Comparison of ENCODE assay signal across 8 mouse cellular contexts in the genomic region with DNA sequence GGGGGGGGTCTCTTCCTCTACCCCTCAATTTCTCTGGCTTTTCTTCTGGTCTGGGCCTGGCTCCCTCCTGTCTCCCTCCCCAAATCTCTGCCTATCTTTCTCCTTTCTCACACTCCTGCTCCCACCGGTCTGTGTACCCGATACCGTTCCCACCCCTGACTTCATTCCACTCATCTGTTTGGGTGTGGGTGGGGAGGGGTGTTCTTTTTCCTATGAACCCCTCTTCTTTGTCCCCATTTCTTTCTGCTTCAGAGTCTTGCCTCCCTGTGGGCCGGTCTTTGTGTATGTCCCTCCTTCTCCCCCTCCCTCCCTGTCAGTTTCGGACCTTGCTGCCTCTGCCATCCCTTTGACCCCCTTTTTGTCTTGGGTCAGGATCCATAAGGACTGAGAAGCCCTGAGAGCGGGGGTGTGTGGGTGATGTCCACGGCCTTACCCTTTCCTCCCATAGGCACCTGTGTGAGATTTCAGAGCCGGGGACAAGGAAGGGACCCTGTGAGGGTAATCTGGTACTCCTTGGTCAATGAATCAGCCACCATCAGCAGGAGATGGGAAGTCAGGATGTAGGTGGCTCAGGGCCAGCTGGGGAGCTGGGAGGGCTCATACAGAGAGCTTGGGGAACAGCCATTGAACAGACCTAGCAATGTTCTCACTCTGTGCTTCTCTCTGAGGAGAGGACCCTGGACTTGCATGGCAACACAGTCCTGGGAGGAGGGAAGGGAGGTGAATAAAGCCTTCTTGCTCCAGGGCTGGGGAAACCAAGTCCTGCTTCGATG. TPM values are rescaled to one million over a fixed set of nuclear protein-coding genes. Genes with fewer than 3 reads are reported as not detected.
A peak's percentile ranks its signal among the peaks of the same experiment; 100 is the strongest.
DNase-seq lines count a peak whose midpoint lies in the region; ATAC-seq lines count a peak whose summit lies in the region.

No protein-coding gene starts in this region.

- WGBS in kidney, embryonic 15.5 days: 34% methylated on average over 9 of the region's 9 CpGs
- 39% methylated on average over 9 of the region's 9 CpGs for WGBS in embryonic facial prominence, embryonic 11.5 days
- WGBS in hindbrain, embryonic 12.5 days: 27% methylated on average over 9 of the region's 9 CpGs
- WGBS in midbrain, embryonic 16.5 days: 25% methylated on average over 9 of the region's 9 CpGs

- H3K4me3 ChIP-seq in kidney, embryonic 15.5 days (replicated peaks): peak overlapping the region; percentile 24; the same call in 1 of the 2 replicates
- H3K4me3 ChIP-seq in embryonic facial prominence, embryonic 11.5 days (ENCODE audit: low read depth, low read length): no peak overlapping the region
- 0 out of 2 replicates have a peak overlapping the region, but pooled peaks have one; percentile 8 for H3K4me3 ChIP-seq in hindbrain, embryonic 12.5 days
- H3K4me3 ChIP-seq in midbrain, embryonic 16.5 days (ENCODE audit: low read depth, low read length): no peak overlapping the region

- ATAC-seq in kidney, embryonic 15.5 days (replicated peaks; ENCODE audit: low FRiP score): no peak; the same call in 1 of the 2 replicates
- ATAC-seq in embryonic facial prominence, embryonic 11.5 days (replicated peaks; ENCODE audit: insufficient number of reproducible peaks, low FRiP score, low TSS enrichment, low read depth): 0 out of 2 replicates have a peak, but pooled peaks have one; percentile 14
- ATAC-seq in hindbrain, embryonic 12.5 days (ENCODE audit: low FRiP score): peak; percentile 51
- ATAC-seq in midbrain, embryonic 16.5 days: peak; percentile 29

- no peak for DNase-seq in kidney, adult 11 months
- no peak for DNase-seq in embryonic facial prominence, embryonic 11.5 days (ENCODE audit: low spot score)
- no peak for DNase-seq in layer of hippocampus, adult 9-11 months
- DNase-seq in left cerebral cortex, adult 9 months (ENCODE audit: low spot score in 2 of 2): no peak
- no peak for DNase-seq in cerebellum, adult 11 months

- H3K4me2 ChIP-seq in kidney, embryonic 15.5 days: peak overlapping the region; percentile 53
- H3K4me2 ChIP-seq in embryonic facial prominence, embryonic 11.5 days (ENCODE audit: low read depth, low read length): peak overlapping the region; percentile 39
- H3K4me2 ChIP-seq in hindbrain, embryonic 12.5 days (replicated peaks): peak overlapping the region; percentile 44
- H3K4me2 ChIP-seq in midbrain, embryonic 16.5 days (ENCODE audit: low read length): peak overlapping the region; percentile 44

- H3K27ac ChIP-seq in kidney, embryonic 15.5 days: peak overlapping the region; percentile 90
- H3K27ac ChIP-seq in embryonic facial prominence, embryonic 11.5 days (replicated peaks; ENCODE audit: low read depth, low read length): peak overlapping the region; percentile 74
- H3K27ac ChIP-seq in hindbrain, embryonic 12.5 days: peak overlapping the region; percentile 87
- H3K27ac ChIP-seq in midbrain, embryonic 16.5 days (ENCODE audit: low read length): peak overlapping the region; percentile 87

- peak overlapping the region; percentile 35; the same call in 1 of the 2 replicates for H3K9ac ChIP-seq in kidney, embryonic 15.5 days
- peak overlapping the region; percentile 62 for H3K9ac ChIP-seq in embryonic facial prominence, embryonic 11.5 days (replicated peaks; ENCODE audit: low read length)
- peak overlapping the region; percentile 53 for H3K9ac ChIP-seq in hindbrain, embryonic 12.5 days
- H3K9ac ChIP-seq in midbrain, embryonic 16.5 days (ENCODE audit: low read depth, low read length): peak overlapping the region; percentile 59

- H3K9me3 ChIP-seq in kidney, embryonic 15.5 days (replicated peaks): no peaks in the 10 kb centered on the region
- H3K9me3 ChIP-seq in embryonic facial prominence, embryonic 11.5 days (replicated peaks; ENCODE audit: control insufficient read depth, low read length): no peaks in the 10 kb centered on the region
- H3K9me3 ChIP-seq in hindbrain, embryonic 12.5 days (replicated peaks): no peaks in the 10 kb centered on the region
- H3K9me3 ChIP-seq in midbrain, embryonic 16.5 days (replicated peaks; ENCODE audit: control insufficient read depth, low read length, poor library complexity, severe bottlenecking): no peaks in the 10 kb centered on the region

- no peaks in the 10 kb centered on the region for H3K36me3 ChIP-seq in kidney, embryonic 15.5 days
- no peaks in the 10 kb centered on the region for H3K36me3 ChIP-seq in embryonic facial prominence, embryonic 11.5 days (replicated peaks; ENCODE audit: control insufficient read depth, insufficient read depth, low read depth, low read length)
- H3K36me3 ChIP-seq in hindbrain, embryonic 12.5 days: no peaks in the 10 kb centered on the region
- H3K36me3 ChIP-seq in midbrain, embryonic 16.5 days (ENCODE audit: control insufficient read depth, insufficient read depth, low read length): no peaks in the 10 kb centered on the region

- H3K27me3 ChIP-seq in kidney, embryonic 15.5 days: no peaks in the 10 kb centered on the region
- H3K27me3 ChIP-seq in embryonic facial prominence, embryonic 11.5 days (ENCODE audit: control insufficient read depth, insufficient read depth, low read length): no peaks in the 10 kb centered on the region
- no peaks in the 10 kb centered on the region for H3K27me3 ChIP-seq in hindbrain, embryonic 12.5 days
- no peaks in the 10 kb centered on the region for H3K27me3 ChIP-seq in midbrain, embryonic 16.5 days (ENCODE audit: control insufficient read depth, insufficient read depth, low read depth, low read length)

- peaks cover 43% of the 10 kb centered on the region for H3K4me1 ChIP-seq in kidney, embryonic 15.5 days
- peaks cover 5% of the 10 kb centered on the region for H3K4me1 ChIP-seq in embryonic facial prominence, embryonic 11.5 days (ENCODE audit: control insufficient read depth, insufficient read depth, low read length)
- H3K4me1 ChIP-seq in hindbrain, embryonic 12.5 days: peaks cover 29% of the 10 kb centered on the region
- peaks cover 16% of the 10 kb centered on the region for H3K4me1 ChIP-seq in midbrain, embryonic 16.5 days (ENCODE audit: control insufficient read depth, insufficient read depth, low read length)

RNA-seq across cellular contexts. Expression of a gene that starts 19.5 kb away (rescaled TPM):
- 1.2 and 1.8 TPM in 2 replicates for polyA plus RNA-seq in kidney, embryonic 15.5 days (2015; fragmentation: Nextera tagmentation; extraction: Ambion mirVana)
- 1.9 TPM in 1 of 2 replicates, not detected in the other for polyA plus RNA-seq in embryonic facial prominence, embryonic 11.5 days (2014; fragmentation: Nextera tagmentation; extraction: Ambion mirVana)
- polyA plus RNA-seq in hindbrain, embryonic 12.5 days (2016; fragmentation: Nextera tagmentation; extraction: Ambion mirVana): 0.45 and 0.89 TPM in 2 replicates
- 0.62 TPM in 2 replicates for polyA plus RNA-seq in midbrain, embryonic 16.5 days (2015; fragmentation: Nextera tagmentation; extraction: Ambion mirVana)

Comparison
In these comparisons a context has a peak if more than half of its experiments do, and no peak if none do; other contexts are left out.
1. H3K4me3 ChIP-seq: peak in kidney, embryonic 15.5 days (single experiment) and hindbrain, embryonic 12.5 days (single experiment); none in embryonic facial prominence, embryonic 11.5 days (single experiment) and midbrain, embryonic 16.5 days (single experiment).
2. Peak in every context shown above with its lines, with median percentiles within 50 percentile points of each other: H3K27ac ChIP-seq, H3K4me2 ChIP-seq and H3K9ac ChIP-seq.